Mouse (Mus musculus): Measurements from ENCODE around the gene Gm14597.
"Not testable (repeated sequence)": the region's sequence is repeated elsewhere in the genome, so short reads cannot be mapped to it uniquely, and the experiment has no call there.

Gene Gm14597

GRCm38 (mm10) chrX:53608879-53609278 lies at the start of gene Gm14597:
Gm14597 (minus strand) TSS chrX:53608979.
- not testable (repeated sequence) for DNase-seq

- not testable (repeated sequence) for DNase-seq
Measured at GRCm38 (mm10) chrX:53652917-53653316, 44.1 kb upstream of the Gm14597 start.

GRCm38 (mm10) chrX:53645885-53646284 lies 37.1 kb upstream of the Gm14597 start:
- no peak for DNase-seq

- peak; percentile 79 for DNase-seq
Measured at GRCm38 (mm10) chrX:53642980-53643961, 34.5 kb upstream of the Gm14597 start, which contains the start of gene Rtl8a. Rtl8a (minus strand) TSS chrX:53643682.

GRCm38 (mm10) chrX:53642604-53642979 lies 33.8 kb upstream of the Gm14597 start:
- DNase-seq = not testable (repeated sequence)

GRCm38 (mm10) chrX:53638107-53638506 lies 29.3 kb upstream of the Gm14597 start:
- DNase-seq = not testable (repeated sequence)

GRCm38 (mm10) chrX:53611395-53611794 lies 2.6 kb upstream of the Gm14597 start:
- not testable (repeated sequence) for DNase-seq

- peak; percentile 62 for DNase-seq
Measured at GRCm38 (mm10) chrX:53610571-53610970, 1.8 kb upstream of the Gm14597 start.

- peak; percentile 3 for DNase-seq
Measured at GRCm38 (mm10) chrX:53608122-53608813, 511 bp downstream of the Gm14597 start.

- peak; percentile 86 for DNase-seq
Measured at GRCm38 (mm10) chrX:53607242-53608121, 1.3 kb downstream of the Gm14597 start, which contains the start of gene Rtl8c. Rtl8c (plus strand) TSS chrX:53608032.

GRCm38 (mm10) chrX:53606176-53606575 lies 2.6 kb downstream of the Gm14597 start:
- not testable (repeated sequence) for DNase-seq

GRCm38 (mm10) chrX:53599993-53600392 lies 8.8 kb downstream of the Gm14597 start:
- peak; percentile 36 for DNase-seq

GRCm38 (mm10) chrX:53583404-53583803 lies 25.4 kb downstream of the Gm14597 start:
- DNase-seq = not testable (repeated sequence)

- not testable (repeated sequence) for DNase-seq
Measured at GRCm38 (mm10) chrX:53581407-53581806, 27.4 kb downstream of the Gm14597 start.

GRCm38 (mm10) chrX:53579311-53579710 lies 29.5 kb downstream of the Gm14597 start:
- no peak for DNase-seq

Measured in right cerebral cortex, adult 18-20 months (tissue).